Mouse (Mus musculus) E14TG2a.4 (cell line): ENCODE data around the gene Rere.

Source experiments
- CTCF ChIP-seq: conservative IDR thresholded peaks from 2 replicates; pipeline ENCODE4 v1.5.1; 2014; ENCODE audit warnings: low read length
- NANOG ChIP-seq: IDR thresholded peaks from 2 replicates; pipeline ENCODE4 v1.6.1; 2014; ENCODE audit warnings: borderline replicate concordance, low read length, mixed read lengths
- POU5F1 ChIP-seq: IDR thresholded peaks from 2 replicates; pipeline ENCODE4 v1.6.1; 2014; ENCODE audit warnings: low read length, borderline replicate concordance

DNA sequence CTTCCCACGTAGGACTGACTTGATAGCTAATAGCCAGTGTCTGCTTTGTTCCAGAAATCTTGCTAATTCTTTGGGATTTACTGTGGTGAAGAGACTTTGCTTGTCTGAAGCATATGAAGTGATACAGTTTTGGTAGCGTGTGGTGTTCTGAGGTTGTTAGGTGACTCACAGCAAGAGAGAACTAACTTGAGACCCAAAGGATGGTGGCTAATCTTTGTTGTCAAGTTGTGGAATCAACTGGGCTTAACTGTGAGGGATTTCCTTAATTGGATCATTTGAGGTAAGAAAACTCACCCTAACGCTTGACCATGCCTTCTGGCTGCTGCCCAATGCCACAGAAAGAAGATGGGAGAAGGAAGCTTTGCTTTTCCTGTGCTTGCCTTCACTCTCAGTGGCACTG is 63.1 kb downstream of the Rere start:
- TF ChIP-seq CTCF (no peak), POU5F1 (no peak), NANOG (no peak)
